Mouse (Mus musculus): ENCODE measurements at regions not wholly inside any gene's neighbourhood (a gene's known extent, or its start where the extent isn't known, plus 50 kb on each side); places are given as distances from the start of the nearest gene placed in this dataset.

GRCm38 (mm10) chr10:38419771-38420170 is 401.8 kb downstream of the Rfpl4b start:
- no peak overlapping the region for H3K9ac ChIP-seq (replicated peaks; ENCODE audit: low read length)
- H3K27me3 ChIP-seq (ENCODE audit: control insufficient read depth, insufficient read depth, low read length): no peaks in the 10 kb centered on the region
- no peak overlapping the region for H3K27ac ChIP-seq (replicated peaks; ENCODE audit: low read depth, low read length)
- DNase-seq: peak; percentile 12
- no peaks in the 10 kb centered on the region for H3K4me1 ChIP-seq (ENCODE audit: control insufficient read depth, insufficient read depth, low read length)
- H3K36me3 ChIP-seq (ENCODE audit: control insufficient read depth, insufficient read depth, low read length): no peaks in the 10 kb centered on the region
- no peak overlapping the region for H3K4me3 ChIP-seq (replicated peaks; ENCODE audit: low read depth, low read length)
- no peak for ATAC-seq (ENCODE audit: low FRiP score, low TSS enrichment)
- H3K4me2 ChIP-seq (ENCODE audit: low read length): no peak overlapping the region
- no peaks in the 10 kb centered on the region for H3K9me3 ChIP-seq (ENCODE audit: control insufficient read depth, low read length)

GRCm38 (mm10) chr10:38383161-38383560 is 438.4 kb downstream of the Rfpl4b start:
- no peak overlapping the region for H3K27ac ChIP-seq (replicated peaks; ENCODE audit: low read depth, low read length)
- H3K9ac ChIP-seq (replicated peaks; ENCODE audit: low read length): no peak overlapping the region
- no peaks in the 10 kb centered on the region for H3K36me3 ChIP-seq (ENCODE audit: control insufficient read depth, insufficient read depth, low read length)
- no peaks in the 10 kb centered on the region for H3K27me3 ChIP-seq (ENCODE audit: control insufficient read depth, insufficient read depth, low read length)
- H3K4me1 ChIP-seq (ENCODE audit: control insufficient read depth, insufficient read depth, low read length): no peaks in the 10 kb centered on the region
- 68% methylated on average over 2 of the region's 2 CpGs for WGBS
- no peak overlapping the region for H3K4me2 ChIP-seq (ENCODE audit: low read length)
- H3K9me3 ChIP-seq (ENCODE audit: control insufficient read depth, low read length): no peaks in the 10 kb centered on the region
- DNase-seq (no peak), ATAC-seq (ENCODE audit: low FRiP score, low TSS enrichment) (0 out of 2 replicates have a peak, but pooled peaks have one; percentile 11)
- H3K4me3 ChIP-seq (replicated peaks; ENCODE audit: low read depth, low read length): no peak overlapping the region

- Histone ChIP-seq H3K9ac (replicated peaks; ENCODE audit: low read length) (no peak overlapping the region), H3K27me3 (ENCODE audit: control insufficient read depth, insufficient read depth, low read length) (no peaks in the 10 kb centered on the region), H3K27ac (replicated peaks; ENCODE audit: low read depth, low read length) (no peak overlapping the region), H3K4me1 (ENCODE audit: control insufficient read depth, insufficient read depth, low read length) (no peaks in the 10 kb centered on the region), H3K4me2 (ENCODE audit: low read length) (no peak overlapping the region), H3K4me3 (replicated peaks; ENCODE audit: low read depth, low read length) (no peak overlapping the region), H3K9me3 (ENCODE audit: control insufficient read depth, low read length) (no peaks in the 10 kb centered on the region), H3K36me3 (ENCODE audit: control insufficient read depth, insufficient read depth, low read length) (no peaks in the 10 kb centered on the region)
- ATAC-seq (ENCODE audit: low FRiP score, low TSS enrichment) (peak; percentile 55; the same call in 1 of the 2 replicates), DNase-seq (peak; percentile 41)
- WGBS: 89% methylated on average over 7 of the region's 7 CpGs
These were observed 439.7 kb downstream of the Rfpl4b start for GRCm38 (mm10) chr10:38381873-38382296.

- Histone ChIP-seq H3K4me2 (ENCODE audit: low read length) (no peak overlapping the region), H3K4me3 (replicated peaks; ENCODE audit: low read depth, low read length) (no peak overlapping the region), H3K27ac (replicated peaks; ENCODE audit: low read depth, low read length) (no peak overlapping the region), H3K27me3 (ENCODE audit: control insufficient read depth, insufficient read depth, low read length) (no peaks in the 10 kb centered on the region), H3K36me3 (ENCODE audit: control insufficient read depth, insufficient read depth, low read length) (no peaks in the 10 kb centered on the region), H3K9me3 (ENCODE audit: control insufficient read depth, low read length) (no peaks in the 10 kb centered on the region), H3K9ac (replicated peaks; ENCODE audit: low read length) (no peak overlapping the region), H3K4me1 (ENCODE audit: control insufficient read depth, insufficient read depth, low read length) (no peaks in the 10 kb centered on the region)
- ATAC-seq (ENCODE audit: low FRiP score, low TSS enrichment) (no peak), DNase-seq (peak; percentile 41)
- 75% methylated on average over 2 of the region's 2 CpGs for WGBS
These were observed 441.2 kb downstream of the Rfpl4b start for GRCm38 (mm10) chr10:38380388-38380787.

- Histone ChIP-seq H3K36me3 (ENCODE audit: control insufficient read depth, insufficient read depth, low read length) (no peaks in the 10 kb centered on the region), H3K4me1 (ENCODE audit: control insufficient read depth, insufficient read depth, low read length) (no peaks in the 10 kb centered on the region), H3K9ac (replicated peaks; ENCODE audit: low read length) (no peak overlapping the region), H3K27me3 (ENCODE audit: control insufficient read depth, insufficient read depth, low read length) (no peaks in the 10 kb centered on the region), H3K4me3 (replicated peaks; ENCODE audit: low read depth, low read length) (no peak overlapping the region), H3K9me3 (ENCODE audit: control insufficient read depth, low read length) (no peaks in the 10 kb centered on the region), H3K27ac (replicated peaks; ENCODE audit: low read depth, low read length) (no peak overlapping the region), H3K4me2 (ENCODE audit: low read length) (no peak overlapping the region)
- DNase-seq (no peak), ATAC-seq (ENCODE audit: low FRiP score, low TSS enrichment) (no peak)
- 90% methylated on average over 2 of the region's 2 CpGs for WGBS
These were observed 454.8 kb downstream of the Rfpl4b start for GRCm38 (mm10) chr10:38366776-38367175.

GRCm38 (mm10) chr10:38364876-38365275 is 456.7 kb downstream of the Rfpl4b start:
- 86% methylated on average over 4 of the region's 4 CpGs for WGBS
- no peaks in the 10 kb centered on the region for H3K9me3 ChIP-seq (ENCODE audit: control insufficient read depth, low read length)
- H3K36me3 ChIP-seq (ENCODE audit: control insufficient read depth, insufficient read depth, low read length): no peaks in the 10 kb centered on the region
- no peaks in the 10 kb centered on the region for H3K27me3 ChIP-seq (ENCODE audit: control insufficient read depth, insufficient read depth, low read length)
- no peak overlapping the region for H3K9ac ChIP-seq (replicated peaks; ENCODE audit: low read length)
- no peak overlapping the region for H3K4me3 ChIP-seq (replicated peaks; ENCODE audit: low read depth, low read length)
- ATAC-seq (ENCODE audit: low FRiP score, low TSS enrichment): no peak
- no peak overlapping the region for H3K4me2 ChIP-seq (ENCODE audit: low read length)
- H3K4me1 ChIP-seq (ENCODE audit: control insufficient read depth, insufficient read depth, low read length): no peaks in the 10 kb centered on the region
- DNase-seq: no peak
- H3K27ac ChIP-seq (replicated peaks; ENCODE audit: low read depth, low read length): no peak overlapping the region

- peak; percentile 34; the same call in 1 of the 2 replicates for ATAC-seq (ENCODE audit: low FRiP score, low TSS enrichment)
- H3K4me2 ChIP-seq (ENCODE audit: low read length): no peak overlapping the region
- H3K4me1 ChIP-seq (ENCODE audit: control insufficient read depth, insufficient read depth, low read length): no peaks in the 10 kb centered on the region
- H3K4me3 ChIP-seq (replicated peaks; ENCODE audit: low read depth, low read length): no peak overlapping the region
- no peaks in the 10 kb centered on the region for H3K9me3 ChIP-seq (ENCODE audit: control insufficient read depth, low read length)
- no peaks in the 10 kb centered on the region for H3K36me3 ChIP-seq (ENCODE audit: control insufficient read depth, insufficient read depth, low read length)
- H3K9ac ChIP-seq (replicated peaks; ENCODE audit: low read length): no peak overlapping the region
- no peaks in the 10 kb centered on the region for H3K27me3 ChIP-seq (ENCODE audit: control insufficient read depth, insufficient read depth, low read length)
- peak; percentile 50 for DNase-seq
- 82% methylated on average over 1 of the region's 1 CpGs for WGBS
- H3K27ac ChIP-seq (replicated peaks; ENCODE audit: low read depth, low read length): no peak overlapping the region
These were observed 463.9 kb downstream of the Rfpl4b start for GRCm38 (mm10) chr10:38357539-38358232.

GRCm38 (mm10) chr10:38353973-38354372 is 467.6 kb downstream of the Rfpl4b start:
- Histone ChIP-seq H3K36me3 (ENCODE audit: control insufficient read depth, insufficient read depth, low read length) (no peaks in the 10 kb centered on the region), H3K9ac (replicated peaks; ENCODE audit: low read length) (no peak overlapping the region), H3K27me3 (ENCODE audit: control insufficient read depth, insufficient read depth, low read length) (no peaks in the 10 kb centered on the region), H3K27ac (replicated peaks; ENCODE audit: low read depth, low read length) (no peak overlapping the region), H3K4me2 (ENCODE audit: low read length) (no peak overlapping the region), H3K4me1 (ENCODE audit: control insufficient read depth, insufficient read depth, low read length) (no peaks in the 10 kb centered on the region), H3K9me3 (ENCODE audit: control insufficient read depth, low read length) (no peaks in the 10 kb centered on the region), H3K4me3 (replicated peaks; ENCODE audit: low read depth, low read length) (no peak overlapping the region)
- 52% methylated on average over 2 of the region's 2 CpGs for whole genome bisulfite sequencing
- DNase-seq: no peak
- no peak for ATAC-seq (ENCODE audit: low FRiP score, low TSS enrichment)

GRCm38 (mm10) chr10:38353526-38353925 is 468.1 kb downstream of the Rfpl4b start:
- Histone ChIP-seq H3K9ac (replicated peaks; ENCODE audit: low read length) (no peak overlapping the region), H3K4me3 (replicated peaks; ENCODE audit: low read depth, low read length) (no peak overlapping the region), H3K36me3 (ENCODE audit: control insufficient read depth, insufficient read depth, low read length) (no peaks in the 10 kb centered on the region), H3K4me1 (ENCODE audit: control insufficient read depth, insufficient read depth, low read length) (no peaks in the 10 kb centered on the region), H3K4me2 (ENCODE audit: low read length) (no peak overlapping the region), H3K27ac (replicated peaks; ENCODE audit: low read depth, low read length) (no peak overlapping the region), H3K27me3 (ENCODE audit: control insufficient read depth, insufficient read depth, low read length) (no peaks in the 10 kb centered on the region), H3K9me3 (ENCODE audit: control insufficient read depth, low read length) (no peaks in the 10 kb centered on the region)
- DNase-seq: peak; percentile 15
- no peak for ATAC-seq (ENCODE audit: low FRiP score, low TSS enrichment)
- 74% methylated on average over 5 of the region's 5 CpGs for WGBS
